Mouse (Mus musculus) small intestine, adult 2 months (tissue): Measurements from ENCODE around the gene Rab1b.

Experiments
- CTCF ChIP-seq: fragments of 200-500 bp; IDR thresholded peaks from 2 replicates; pipeline ENCODE4 v1.5.1; 2012; ENCODE audit warnings: low read depth, mild to moderate bottlenecking, control low read depth, inconsistent platforms, low read length, moderate library complexity, mixed read lengths; ENCODE audit not compliant: insufficient replicate concordance, insufficient read length; ENCODE audit errors: extremely low read depth
- POLR2A ChIP-seq: fragments of 200-500 bp; IDR thresholded peaks from 2 replicates; pipeline ENCODE4 v1.6.1; 2012; ENCODE audit warnings: low read depth, mild to moderate bottlenecking, control low read depth, inconsistent platforms, low read length, moderate library complexity

DNA sequence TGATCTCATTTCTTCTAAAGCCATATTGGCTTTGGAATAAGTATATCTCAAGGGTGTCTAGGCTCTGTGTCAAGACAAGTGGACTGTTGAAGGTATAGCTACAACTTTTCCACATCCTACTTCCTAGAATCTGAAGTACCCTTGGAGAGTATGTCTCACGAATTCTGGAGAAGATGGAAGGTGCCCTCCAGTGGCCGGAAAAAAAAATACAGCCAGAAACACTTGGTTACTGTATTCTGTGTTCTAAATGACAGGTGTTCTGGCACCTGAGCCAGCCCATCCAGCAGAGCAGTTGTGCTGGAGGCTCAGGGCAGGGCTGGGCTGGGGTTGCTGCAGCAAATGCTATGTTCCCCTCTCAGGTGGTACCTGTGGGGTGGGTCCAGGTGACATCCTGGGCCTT lies 32.8 kb upstream of the Rab1b start:
- no peak for TF ChIP-seq POLR2A
- TF ChIP-seq CTCF: no peak
